Mouse (Mus musculus): ENCODE results near the gene Chic2. TPM values are rescaled to one million over a fixed set of nuclear protein-coding genes. Genes with fewer than 3 reads are reported as not detected.

Gene Chic2
- total RNA-seq, 1 experiment, result 38.9 TPM

GRCm38 (mm10) chr5:75084393-75084870 is 39.9 kb upstream of the Chic2 start:
- Histone ChIP-seq H3K36me3 (ENCODE audit: control insufficient read depth, insufficient read depth, low read length, poor library complexity, severe bottlenecking) (no peaks in the 10 kb centered on the region), H3K9ac (ENCODE audit: insufficient read depth, low read depth, low read length, poor library complexity, severe bottlenecking) (no peak overlapping the region), H3K27ac (ENCODE audit: insufficient read depth, low read depth, low read length, poor library complexity, severe bottlenecking) (no peak overlapping the region), H3K9me3 (ENCODE audit: control insufficient read depth, insufficient read depth, low read depth, low read length) (no peaks in the 10 kb centered on the region), H3K4me1 (ENCODE audit: control insufficient read depth in 2 of 2, insufficient read depth in 2 of 2, low read length in 2 of 2, poor library complexity in 1 of 2) (peaks cover 7 to 16% of the 10 kb centered on the region in 2 experiments), H3K4me3 (ENCODE audit: insufficient read depth in 1 of 2, low read depth in 1 of 2, low read length in 2 of 2, poor library complexity in 1 of 2, severe bottlenecking in 1 of 2) (peak overlapping the region; percentile 32 to 40; a peak in 3 of 4 replicates)
- no peak for DNase-seq (ENCODE audit: low read depth, low spot score)
- TF ChIP-seq MAFK (IDR thresholded peaks at IDR 0.05; ENCODE audit: insufficient read depth, low read depth, low read length) (no peak), HCFC1 (IDR thresholded peaks at IDR 0.05; ENCODE audit: borderline replicate concordance, insufficient read depth, low read length) (no peak)
- in situ Hi-C loops (cut with MboI; ENCODE audit: low sequenced_read_pairs in 2 of 2, unreplicated experiment in 2 of 2), result no loop called here

GRCm38 (mm10) chr5:75083591-75084392 is 39.2 kb upstream of the Chic2 start:
- no peak for DNase-seq (ENCODE audit: low read depth, low spot score)
- peaks cover 7 to 17% of the 10 kb centered on the region in 2 experiments for H3K4me1 ChIP-seq (ENCODE audit: control insufficient read depth in 2 of 2, insufficient read depth in 2 of 2, low read length in 2 of 2, poor library complexity in 1 of 2)
- H3K9me3 ChIP-seq (ENCODE audit: control insufficient read depth, insufficient read depth, low read depth, low read length), result no peaks in the 10 kb centered on the region
- no peaks in the 10 kb centered on the region for H3K36me3 ChIP-seq (ENCODE audit: control insufficient read depth, insufficient read depth, low read length, poor library complexity, severe bottlenecking)
- peak overlapping the region in 1 of 2 experiments; percentile 27; a peak in 2 of 4 replicates for H3K4me3 ChIP-seq (ENCODE audit: insufficient read depth in 1 of 2, low read depth in 1 of 2, low read length in 2 of 2, poor library complexity in 1 of 2, severe bottlenecking in 1 of 2)
- TF ChIP-seq MAFK (IDR thresholded peaks at IDR 0.05; ENCODE audit: insufficient read depth, low read depth, low read length) (no peak), CHD2 (IDR thresholded peaks at IDR 0.05; ENCODE audit: low read depth, low read length) (no peak), ZNF384 (IDR thresholded peaks at IDR 0.05; ENCODE audit: low read depth, low read length) (no peak), ZC3H11A (IDR thresholded peaks at IDR 0.05; ENCODE audit: borderline replicate concordance, low read depth, low read length) (no peak), HCFC1 (IDR thresholded peaks at IDR 0.05; ENCODE audit: borderline replicate concordance, insufficient read depth, low read length) (no peak)
- no peak overlapping the region for H3K9ac ChIP-seq (ENCODE audit: insufficient read depth, low read depth, low read length, poor library complexity, severe bottlenecking)
- in situ Hi-C loops (cut with MboI; ENCODE audit: low sequenced_read_pairs in 2 of 2, unreplicated experiment in 2 of 2), result no loop called here
- no peak overlapping the region for H3K27ac ChIP-seq (ENCODE audit: insufficient read depth, low read depth, low read length, poor library complexity, severe bottlenecking)

DNA sequence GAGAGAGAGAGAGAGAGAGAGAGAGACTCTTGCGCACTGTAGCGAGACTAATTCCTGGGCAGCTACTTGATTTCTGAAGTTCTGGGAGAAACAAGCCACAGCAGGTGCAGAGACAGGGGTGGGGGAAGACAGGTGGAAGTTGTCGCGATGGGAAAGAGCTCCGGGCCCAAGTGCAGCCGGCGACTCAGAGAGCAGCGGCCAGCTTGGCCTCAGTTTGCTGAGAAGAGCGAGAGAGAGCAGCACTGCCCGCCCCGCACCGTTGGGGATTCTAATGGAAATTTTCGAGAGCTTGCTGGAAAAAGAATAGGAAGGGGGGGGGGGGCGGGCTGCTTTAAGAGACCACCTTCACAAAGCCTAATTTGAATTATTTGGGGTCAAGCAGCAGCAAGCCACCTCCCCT is 38.5 kb upstream of the Chic2 start:
- Histone ChIP-seq H3K4me1 (ENCODE audit: control insufficient read depth in 2 of 2, insufficient read depth in 2 of 2, low read length in 2 of 2, poor library complexity in 1 of 2) (peaks cover 7 to 17% of the 10 kb centered on the region in 2 experiments), H3K27ac (ENCODE audit: insufficient read depth, low read depth, low read length, poor library complexity, severe bottlenecking) (no peak overlapping the region), H3K9me3 (ENCODE audit: control insufficient read depth, insufficient read depth, low read depth, low read length) (no peaks in the 10 kb centered on the region), H3K36me3 (ENCODE audit: control insufficient read depth, insufficient read depth, low read length, poor library complexity, severe bottlenecking) (no peaks in the 10 kb centered on the region), H3K4me3 (ENCODE audit: insufficient read depth in 1 of 2, low read depth in 1 of 2, low read length in 2 of 2, poor library complexity in 1 of 2, severe bottlenecking in 1 of 2) (no peak overlapping the region), H3K9ac (ENCODE audit: insufficient read depth, low read depth, low read length, poor library complexity, severe bottlenecking) (no peak overlapping the region)
- DNase-seq (ENCODE audit: low read depth, low spot score), result no peak
- TF ChIP-seq MAFK (IDR thresholded peaks at IDR 0.05; ENCODE audit: insufficient read depth, low read depth, low read length) (no peak), ZNF384 (IDR thresholded peaks at IDR 0.05; ENCODE audit: low read depth, low read length) (no peak), CHD2 (IDR thresholded peaks at IDR 0.05; ENCODE audit: low read depth, low read length) (no peak), ZC3H11A (IDR thresholded peaks at IDR 0.05; ENCODE audit: borderline replicate concordance, low read depth, low read length) (no peak), HCFC1 (IDR thresholded peaks at IDR 0.05; ENCODE audit: borderline replicate concordance, insufficient read depth, low read length) (no peak)
- in situ Hi-C loops (cut with MboI; ENCODE audit: low sequenced_read_pairs in 2 of 2, unreplicated experiment in 2 of 2), result no loop called here

GRCm38 (mm10) chr5:75082439-75082838 is 37.9 kb upstream of the Chic2 start:
- no peaks in the 10 kb centered on the region for H3K9me3 ChIP-seq (ENCODE audit: control insufficient read depth, insufficient read depth, low read depth, low read length)
- no peak overlapping the region for H3K27ac ChIP-seq (ENCODE audit: insufficient read depth, low read depth, low read length, poor library complexity, severe bottlenecking)
- H3K4me3 ChIP-seq (ENCODE audit: insufficient read depth in 1 of 2, low read depth in 1 of 2, low read length in 2 of 2, poor library complexity in 1 of 2, severe bottlenecking in 1 of 2), result no peak overlapping the region
- H3K4me1 ChIP-seq (ENCODE audit: control insufficient read depth in 2 of 2, insufficient read depth in 2 of 2, low read length in 2 of 2, poor library complexity in 1 of 2), result peaks cover 7 to 17% of the 10 kb centered on the region in 2 experiments
- H3K36me3 ChIP-seq (ENCODE audit: control insufficient read depth, insufficient read depth, low read length, poor library complexity, severe bottlenecking), result no peaks in the 10 kb centered on the region
- no peak overlapping the region for H3K9ac ChIP-seq (ENCODE audit: insufficient read depth, low read depth, low read length, poor library complexity, severe bottlenecking)
- TF ChIP-seq MAFK (IDR thresholded peaks at IDR 0.05; ENCODE audit: insufficient read depth, low read depth, low read length) (no peak), HCFC1 (IDR thresholded peaks at IDR 0.05; ENCODE audit: borderline replicate concordance, insufficient read depth, low read length) (no peak), ZC3H11A (IDR thresholded peaks at IDR 0.05; ENCODE audit: borderline replicate concordance, low read depth, low read length) (no peak), CHD2 (IDR thresholded peaks at IDR 0.05; ENCODE audit: low read depth, low read length) (no peak), ZNF384 (IDR thresholded peaks at IDR 0.05; ENCODE audit: low read depth, low read length) (no peak)
- in situ Hi-C loops (cut with MboI; ENCODE audit: low sequenced_read_pairs in 2 of 2, unreplicated experiment in 2 of 2), result no loop called here
- no peak for DNase-seq (ENCODE audit: low read depth, low spot score)

All from ES-E14 (cell line).